Mouse (Mus musculus): ENCODE measurements around the gene Rps8. TPM values are rescaled to one million over a fixed set of nuclear protein-coding genes. Genes with fewer than 3 reads are reported as not detected.

The Rps8 gene
- total RNA-seq, 2 experiments from 2014 or later, result 803 to 807 TPM

- intact Hi-C loops (cut with DNase I), result no loop called here
- DNase-seq, result no peak
These were observed 6.5 kb downstream of the Rps8 start for GRCm38 (mm10) chr4:117149291-117150211.

GRCm38 (mm10) chr4:117148815-117149214 lies 7.2 kb downstream of the Rps8 start:
- DNase-seq, result no peak
- intact Hi-C loops (cut with DNase I), result no loop called here

GRCm38 (mm10) chr4:117148047-117148713 lies 7.9 kb downstream of the Rps8 start:
- no peak for DNase-seq

GRCm38 (mm10) chr4:117146176-117146575 lies 9.9 kb downstream of the Rps8 start:
- DNase-seq, result peak; percentile 75 to 92
- intact Hi-C loops (cut with DNase I), result no loop called here

More at GRCm38 (mm10) chr4:117148047-117148713, 7.9 kb downstream of the Rps8 start:
- intact Hi-C loops (cut with DNase I), result no loop called here

GRCm38 (mm10) chr4:117145248-117145647 lies 10.8 kb downstream of the Rps8 start:
- DNase-seq, result no peak
- intact Hi-C loops (cut with DNase I), result no loop called here

- intact Hi-C loops (cut with DNase I), result no loop called here
These were observed 13.0 kb downstream of the Rps8 start for GRCm38 (mm10) chr4:117143023-117143422.

DNA sequence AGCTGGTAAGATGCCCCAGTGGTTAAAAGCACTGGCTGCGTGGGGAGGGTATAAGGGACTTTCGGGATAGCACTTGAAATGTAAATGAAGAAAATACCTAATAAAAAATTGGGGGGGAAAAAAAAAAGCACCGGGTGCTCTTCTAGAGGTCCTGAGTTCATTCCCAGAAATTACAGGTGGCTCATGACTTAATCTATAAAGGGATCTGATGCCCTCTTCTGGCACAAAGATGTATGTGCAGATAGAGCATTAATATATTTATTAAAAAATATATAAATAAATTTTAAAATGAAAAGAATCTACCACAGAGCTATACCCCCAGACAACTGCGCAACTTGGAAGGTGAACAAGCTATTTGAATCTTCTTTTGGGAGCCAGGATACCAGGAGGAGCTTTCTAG lies 15.4 kb downstream of the Rps8 start:
- no peak for DNase-seq
- intact Hi-C loops (cut with DNase I), result loop anchor here (1.0 to 2.0 kb wide), 2 partner anchors 138 to 312 kb away; no protein-coding TSS in a partner anchor

More at GRCm38 (mm10) chr4:117143023-117143422, 13.0 kb downstream of the Rps8 start:
- DNase-seq, result no peak

DNA sequence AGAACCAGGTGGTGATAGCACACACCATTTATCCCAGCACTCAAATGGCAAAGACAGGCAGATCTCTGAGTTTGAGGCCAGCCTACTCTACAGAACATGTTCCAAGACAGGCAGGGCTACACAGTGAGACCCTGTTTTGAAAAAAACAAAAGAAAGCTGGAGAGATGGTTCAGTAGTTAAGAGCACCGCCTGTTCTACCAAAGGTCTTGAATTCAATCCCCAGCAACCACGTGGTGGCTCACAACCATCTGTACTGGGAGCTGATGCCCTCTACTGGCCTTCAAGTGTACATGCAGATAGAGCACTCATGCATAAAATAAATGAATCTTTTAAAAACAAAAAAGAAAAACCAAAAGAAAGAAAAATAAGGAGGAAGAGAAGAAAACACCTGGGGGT lies 16.8 kb downstream of the Rps8 start:
- intact Hi-C loops (cut with DNase I), result loop anchor here (2.0 kb wide), 1 partner anchor 36 kb away; no protein-coding TSS in a partner anchor
- peak in 1 of 2 experiments; percentile 56 for DNase-seq

DNA sequence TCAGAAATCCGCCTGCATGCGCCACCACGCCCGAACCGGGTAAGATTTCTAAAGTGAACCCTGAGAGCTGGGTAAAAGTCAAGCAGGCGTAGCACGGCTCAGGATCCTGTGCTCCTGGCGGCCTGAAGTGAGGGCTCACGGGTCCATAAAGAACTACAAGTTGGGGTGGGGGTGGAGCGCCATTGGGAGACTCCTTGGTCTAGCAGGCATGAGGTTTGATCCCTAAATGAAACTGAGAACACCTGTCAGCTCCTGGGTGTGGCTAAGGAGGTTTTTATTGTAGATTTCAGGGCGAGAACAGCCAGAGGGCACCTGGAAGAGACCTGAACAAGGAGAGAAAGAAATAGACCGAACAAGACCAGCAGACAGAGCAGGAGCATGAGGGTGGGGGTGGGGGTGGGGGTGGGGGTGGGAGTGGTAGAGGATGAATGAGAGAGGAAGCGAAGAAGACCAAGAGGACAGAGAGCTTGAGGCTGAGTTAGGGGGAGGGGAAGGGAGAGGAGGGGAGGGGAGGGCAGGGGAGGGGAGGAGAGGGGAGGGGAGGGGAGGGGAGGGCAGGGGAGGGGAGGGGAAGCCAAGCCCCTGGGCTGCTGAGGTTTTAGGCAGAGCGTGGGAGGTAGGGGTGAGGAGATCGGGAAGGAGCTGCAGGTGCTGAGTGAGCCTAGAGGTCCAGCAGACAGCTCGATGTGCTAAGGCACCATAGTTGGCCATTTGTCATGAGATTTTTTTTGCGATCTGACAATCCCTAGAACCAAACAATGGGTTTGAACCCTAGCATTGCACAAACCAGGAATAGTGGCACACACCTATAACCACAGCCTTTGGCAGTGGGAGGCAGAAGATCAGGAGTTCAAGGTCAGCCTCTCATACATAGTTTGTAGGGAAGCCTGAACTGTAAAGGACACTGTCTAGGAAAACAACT lies 17.5 kb downstream of the Rps8 start:
- no peak for DNase-seq
- intact Hi-C loops (cut with DNase I), result loop anchor here (2.0 kb wide), 1 partner anchor 36 kb away; no protein-coding TSS in a partner anchor

- no peak for DNase-seq
- intact Hi-C loops (cut with DNase I), result no loop called here
These were observed 20.0 kb downstream of the Rps8 start for GRCm38 (mm10) chr4:117136034-117136433.

DNA sequence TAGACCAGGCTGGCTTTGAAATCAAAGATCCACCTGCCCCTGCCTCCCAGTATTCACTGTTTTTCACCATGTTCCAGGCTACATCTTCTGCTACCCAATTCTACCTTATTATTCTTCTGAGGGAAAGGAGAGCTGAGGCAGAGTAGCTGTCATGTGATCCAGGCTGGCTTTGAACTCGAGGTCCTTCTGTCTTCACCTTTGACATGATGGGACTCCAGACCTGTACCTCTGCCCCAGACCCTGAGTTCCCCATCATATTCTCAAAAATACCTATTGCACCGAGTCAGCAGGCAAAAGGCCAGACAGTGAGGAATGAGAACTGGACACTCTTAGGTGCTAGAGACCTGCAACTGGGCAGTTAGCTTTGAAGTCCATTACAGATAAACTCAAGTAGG lies 21.4 kb downstream of the Rps8 start:
- no peak for DNase-seq
- intact Hi-C loops (cut with DNase I), result no loop called here

- intact Hi-C loops (cut with DNase I), result no loop called here
- DNase-seq, result peak; percentile 98
These were observed 22.0 kb downstream of the Rps8 start, which contains the start of gene Plk3 for GRCm38 (mm10) chr4:117133817-117134600. Gene Plk3 (minus strand): TSS chr4:117133963.

- DNase-seq, result no peak
- intact Hi-C loops (cut with DNase I), result no loop called here
These were observed 22.7 kb downstream of the Rps8 start for GRCm38 (mm10) chr4:117133366-117133796.

DNA sequence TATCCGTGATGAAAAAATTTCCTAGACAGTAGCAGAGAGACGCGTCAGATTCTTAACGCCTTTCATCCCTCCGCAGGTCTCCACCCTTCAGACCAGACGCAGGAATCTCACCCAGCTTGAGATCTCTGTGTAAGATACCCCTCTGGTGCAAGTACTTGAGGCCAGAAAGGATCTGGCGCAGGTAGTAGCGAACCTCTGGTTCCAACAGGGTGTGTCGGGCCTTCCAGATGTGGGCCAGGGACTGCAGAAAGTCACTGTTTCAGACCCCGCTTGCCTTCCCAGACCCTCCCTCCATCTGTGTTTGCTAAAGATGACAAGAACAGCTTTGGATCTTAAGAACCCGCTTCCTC lies 23.3 kb downstream of the Rps8 start:
- intact Hi-C loops (cut with DNase I), result no loop called here
- no peak for DNase-seq

- DNase-seq, result no peak
- intact Hi-C loops (cut with DNase I), result no loop called here
These were observed 23.9 kb downstream of the Rps8 start for GRCm38 (mm10) chr4:117131890-117132793.

DNA sequence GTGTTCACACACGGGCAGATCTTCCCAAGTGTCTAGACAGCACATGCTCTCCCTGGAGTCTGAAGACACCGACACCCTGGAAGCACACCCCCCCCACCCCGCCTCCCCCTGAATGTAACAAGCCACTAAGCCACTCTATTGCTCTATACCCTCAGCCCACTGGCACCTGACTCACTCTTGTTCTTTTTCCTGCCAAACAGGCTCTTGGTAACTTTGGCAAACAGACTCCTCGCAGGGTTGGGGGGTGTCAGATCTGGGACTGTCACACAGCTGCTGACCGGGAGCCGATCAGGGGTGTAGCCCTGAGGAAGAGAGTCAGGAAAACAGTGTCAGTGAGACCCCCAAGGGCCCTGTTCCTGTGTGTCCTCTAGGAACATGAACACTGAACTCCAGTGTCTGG lies 24.8 kb downstream of the Rps8 start:
- intact Hi-C loops (cut with DNase I), result no loop called here
- no peak for DNase-seq

- intact Hi-C loops (cut with DNase I), result no loop called here
These were observed 25.3 kb downstream of the Rps8 start for GRCm38 (mm10) chr4:117130790-117131189.

DNA sequence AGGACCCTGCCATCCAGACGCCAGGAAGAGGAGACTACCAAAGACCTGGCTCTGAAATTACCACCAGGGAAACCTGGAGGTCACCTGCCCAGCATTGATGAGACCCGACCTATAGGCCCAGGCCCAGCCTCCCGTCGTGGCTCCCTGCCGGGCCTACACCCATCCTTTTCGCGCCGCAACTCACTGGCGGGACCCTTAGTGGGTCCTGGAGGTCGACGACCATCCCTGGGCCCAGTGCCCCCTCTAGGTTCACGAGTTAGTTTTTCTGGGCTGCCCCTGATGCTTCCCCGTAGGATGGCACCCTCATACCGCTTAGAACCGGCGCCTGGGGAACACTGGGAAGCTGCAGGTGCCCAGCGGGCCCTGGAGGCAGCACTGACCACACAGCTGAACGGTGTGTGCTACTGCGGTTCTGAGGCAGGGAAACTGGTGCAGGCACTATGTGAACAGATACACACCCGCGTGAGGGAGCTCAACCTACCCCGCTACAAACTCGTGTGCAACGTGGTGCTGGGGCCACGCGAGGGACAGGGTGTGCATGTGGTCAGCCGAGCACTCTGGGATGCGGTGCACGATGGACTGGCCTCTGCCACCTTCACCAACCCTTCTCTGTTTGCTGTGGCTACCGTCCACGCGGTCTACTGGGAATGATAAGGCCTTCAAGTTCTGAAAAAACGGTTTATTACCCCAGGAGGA lies 27.9 kb downstream of the Rps8 start:
- no peak for DNase-seq
- intact Hi-C loops (cut with DNase I), result loop anchor here (10.0 kb wide), 1 partner anchor 423 kb away; the partner anchor contains the start of genes Ccdc163 and Mmachc

More at GRCm38 (mm10) chr4:117130790-117131189, 25.3 kb downstream of the Rps8 start:
- no peak for DNase-seq

Data from heart, postnatal 10 days (tissue).